Mouse (Mus musculus): Measurements from ENCODE around the gene Lrrc41. TPM values are rescaled to one million over a fixed set of nuclear protein-coding genes. Genes with fewer than 3 reads are reported as not detected.
A peak's percentile ranks its signal among the peaks of the same experiment; 100 is the strongest.

Lrrc41 gene
- 53.8 and 55.3 TPM in 2 replicates for polyA plus RNA-seq (2015; fragmentation: Nextera tagmentation; extraction: Ambion mirVana)

DNA sequence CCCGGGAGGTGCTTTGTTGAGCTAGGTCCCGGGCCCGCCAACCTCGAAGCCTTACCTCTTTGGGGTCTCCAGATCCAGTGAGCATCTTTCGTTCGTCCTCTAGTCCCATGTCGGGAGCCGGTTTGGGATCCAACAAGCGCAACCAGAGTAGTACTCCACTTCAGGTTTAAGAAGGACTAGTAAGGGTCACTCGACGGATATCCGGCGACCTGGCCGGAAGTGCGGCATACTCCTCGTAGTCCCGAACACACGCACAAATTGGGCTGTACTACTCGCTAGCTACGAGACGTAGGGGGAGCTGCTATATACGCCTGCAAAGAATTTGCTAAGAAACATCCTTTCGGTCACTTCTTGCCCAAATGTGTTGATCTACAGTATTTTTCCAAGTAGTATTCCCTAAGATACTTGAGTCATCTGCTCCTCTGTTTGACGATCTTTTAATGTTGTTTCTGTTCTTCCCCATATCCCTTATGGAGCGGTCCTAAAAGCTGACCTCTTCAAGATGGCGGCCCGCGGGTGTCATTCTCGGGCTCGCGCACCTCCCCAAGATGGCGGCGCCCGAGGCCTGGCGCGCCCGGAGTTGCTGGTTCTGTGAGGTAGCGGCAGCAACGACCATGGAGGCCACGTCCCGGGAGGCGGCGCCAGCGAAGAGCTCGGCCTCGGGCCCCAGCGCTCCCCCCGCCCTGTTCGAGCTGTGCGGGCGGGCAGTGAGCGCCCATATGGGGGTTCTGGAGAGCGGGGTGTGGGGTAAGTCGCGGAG is at the start of gene Lrrc41, which contains the start of gene Uqcrh:
Lrrc41 (plus strand) TSS at position 409 of the 760 bp plus-strand sequence.
Uqcrh (minus strand) TSS at position 211 of the 760 bp plus-strand sequence.
- Histone ChIP-seq H3K27ac (ENCODE audit: low read length) (peak within 1 kb of the TSS; percentile 97), H3K36me3 (ENCODE audit: control insufficient read depth, insufficient read depth) (peaks cover 6% of the 10 kb centered on the region; the same call in 1 of the 2 replicates), H3K4me3 (ENCODE audit: low read length) (peak within 1 kb of the TSS; percentile 92), H3K9me3 (replicated peaks; ENCODE audit: control insufficient read depth, low read length) (no peaks in the 10 kb centered on the region), H3K9ac (ENCODE audit: low read length) (peak within 1 kb of the TSS; percentile 98), H3K27me3 (ENCODE audit: control insufficient read depth, insufficient read depth, low read length) (no peaks in the 10 kb centered on the region), H3K4me2 (ENCODE audit: low read depth, low read length) (peak within 1 kb of the TSS; percentile 87), H3K4me1 (ENCODE audit: control insufficient read depth, insufficient read depth, low read length) (peaks cover 27% of the 10 kb centered on the region)
- WGBS: under 1% methylated on average over 54 of the region's 55 CpGs
- ATAC-seq (replicated peaks; ENCODE audit: extremely low read depth, insufficient read depth, low FRiP score): peak; percentile 90

- H3K36me3 ChIP-seq (ENCODE audit: control insufficient read depth, insufficient read depth): peaks cover 25% of the 10 kb centered on the region
- H3K27ac ChIP-seq (ENCODE audit: low read length): no peak overlapping the region
- H3K4me1 ChIP-seq (ENCODE audit: control insufficient read depth, insufficient read depth, low read length): no peaks in the 10 kb centered on the region
- no peak overlapping the region for H3K4me3 ChIP-seq (ENCODE audit: low read length)
- H3K9ac ChIP-seq (ENCODE audit: low read length): no peak overlapping the region
- no peak overlapping the region for H3K4me2 ChIP-seq (ENCODE audit: low read depth, low read length)
- no peak for ATAC-seq (replicated peaks; ENCODE audit: extremely low read depth, insufficient read depth, low FRiP score)
- no peaks in the 10 kb centered on the region for H3K27me3 ChIP-seq (ENCODE audit: control insufficient read depth, insufficient read depth, low read length)
- WGBS: 86% methylated on average over 9 of the region's 9 CpGs
- no peaks in the 10 kb centered on the region for H3K9me3 ChIP-seq (replicated peaks; ENCODE audit: control insufficient read depth, low read length)
These were observed 42.2 kb upstream of the Lrrc41 start for GRCm38 (mm10) chr4:116032906-116033305.

GRCm38 (mm10) chr4:116033374-116033773 is 41.7 kb upstream of the Lrrc41 start:
- no peaks in the 10 kb centered on the region for H3K9me3 ChIP-seq (replicated peaks; ENCODE audit: control insufficient read depth, low read length)
- H3K36me3 ChIP-seq (ENCODE audit: control insufficient read depth, insufficient read depth): peaks cover 27% of the 10 kb centered on the region
- no peaks in the 10 kb centered on the region for H3K4me1 ChIP-seq (ENCODE audit: control insufficient read depth, insufficient read depth, low read length)
- no peak for ATAC-seq (replicated peaks; ENCODE audit: extremely low read depth, insufficient read depth, low FRiP score)
- H3K27me3 ChIP-seq (ENCODE audit: control insufficient read depth, insufficient read depth, low read length): no peaks in the 10 kb centered on the region
- H3K27ac ChIP-seq (ENCODE audit: low read length): no peak overlapping the region
- no peak overlapping the region for H3K4me2 ChIP-seq (ENCODE audit: low read depth, low read length)
- WGBS: 85% methylated on average over 5 of the region's 5 CpGs
- H3K4me3 ChIP-seq (ENCODE audit: low read length): no peak overlapping the region
- no peak overlapping the region for H3K9ac ChIP-seq (ENCODE audit: low read length)

- 89% methylated on average over 2 of the region's 2 CpGs for WGBS
- H3K36me3 ChIP-seq (ENCODE audit: control insufficient read depth, insufficient read depth): peaks cover 15% of the 10 kb centered on the region
- no peaks in the 10 kb centered on the region for H3K9me3 ChIP-seq (replicated peaks; ENCODE audit: control insufficient read depth, low read length)
- H3K4me3 ChIP-seq (ENCODE audit: low read length): no peak overlapping the region
- H3K4me2 ChIP-seq (ENCODE audit: low read depth, low read length): no peak overlapping the region
- ATAC-seq (replicated peaks; ENCODE audit: extremely low read depth, insufficient read depth, low FRiP score): no peak
- H3K27me3 ChIP-seq (ENCODE audit: control insufficient read depth, insufficient read depth, low read length): no peaks in the 10 kb centered on the region
- no peak overlapping the region for H3K27ac ChIP-seq (ENCODE audit: low read length)
- no peak overlapping the region for H3K9ac ChIP-seq (ENCODE audit: low read length)
- no peaks in the 10 kb centered on the region for H3K4me1 ChIP-seq (ENCODE audit: control insufficient read depth, insufficient read depth, low read length)
These were observed 34.6 kb upstream of the Lrrc41 start for GRCm38 (mm10) chr4:116040466-116040865.

DNA sequence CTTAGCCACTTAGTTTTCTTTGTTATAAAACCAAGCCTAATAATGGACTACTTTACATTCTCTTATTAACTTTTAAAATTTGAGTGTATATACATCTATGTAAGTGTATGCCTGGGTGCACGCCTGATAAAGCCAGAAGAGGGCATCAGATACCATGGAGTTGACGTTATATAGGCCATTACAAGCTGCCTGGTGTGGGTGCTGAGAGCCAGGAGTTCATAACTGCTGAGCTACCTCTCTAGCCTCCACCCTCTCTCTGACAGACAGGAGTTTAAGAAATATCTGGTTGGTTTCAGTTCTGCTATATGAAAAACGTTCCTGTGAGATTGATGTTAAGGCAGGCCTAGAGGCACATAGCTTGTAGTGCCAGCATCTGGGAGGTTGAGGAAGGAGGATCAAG is 32.9 kb upstream of the Lrrc41 start:
- Histone ChIP-seq H3K4me3 (ENCODE audit: low read length) (no peak overlapping the region), H3K27me3 (ENCODE audit: control insufficient read depth, insufficient read depth, low read length) (no peaks in the 10 kb centered on the region), H3K27ac (ENCODE audit: low read length) (no peak overlapping the region), H3K4me2 (ENCODE audit: low read depth, low read length) (no peak overlapping the region), H3K4me1 (ENCODE audit: control insufficient read depth, insufficient read depth, low read length) (no peaks in the 10 kb centered on the region), H3K9me3 (replicated peaks; ENCODE audit: control insufficient read depth, low read length) (no peaks in the 10 kb centered on the region), H3K36me3 (ENCODE audit: control insufficient read depth, insufficient read depth) (peaks cover 15% of the 10 kb centered on the region), H3K9ac (ENCODE audit: low read length) (no peak overlapping the region)
- ATAC-seq (replicated peaks; ENCODE audit: extremely low read depth, insufficient read depth, low FRiP score): no peak
- 67% methylated on average over 3 of the region's 3 CpGs for WGBS

DNA sequence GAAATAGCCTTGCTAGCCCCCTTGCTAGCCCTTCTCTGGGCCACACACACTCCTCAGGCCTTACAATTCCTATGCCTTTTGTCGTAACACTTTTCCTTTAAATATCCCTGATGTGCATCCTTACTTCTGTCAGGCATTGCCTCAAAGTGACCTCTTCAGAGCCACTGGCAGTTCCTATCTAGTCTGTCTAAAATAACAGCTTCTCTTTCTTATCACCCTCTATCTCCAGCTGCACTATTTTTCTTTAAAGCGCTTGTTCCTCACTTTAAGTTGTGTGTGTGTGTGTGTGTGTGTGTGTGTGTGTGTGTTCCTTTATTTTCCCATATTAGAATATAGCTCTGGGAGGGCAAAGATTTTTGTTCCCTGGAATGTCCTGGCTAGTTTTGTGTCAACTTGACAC is 28.5 kb upstream of the Lrrc41 start:
- H3K4me1 ChIP-seq (ENCODE audit: control insufficient read depth, insufficient read depth, low read length): peaks cover 2% of the 10 kb centered on the region; the same call in 1 of the 2 replicates
- no peak overlapping the region for H3K9ac ChIP-seq (ENCODE audit: low read length)
- H3K4me2 ChIP-seq (ENCODE audit: low read depth, low read length): no peak overlapping the region
- no peak overlapping the region for H3K4me3 ChIP-seq (ENCODE audit: low read length)
- WGBS: 78% methylated on average over 2 of the region's 2 CpGs
- no peaks in the 10 kb centered on the region for H3K27me3 ChIP-seq (ENCODE audit: control insufficient read depth, insufficient read depth, low read length)
- no peaks in the 10 kb centered on the region for H3K9me3 ChIP-seq (replicated peaks; ENCODE audit: control insufficient read depth, low read length)
- peaks cover 9% of the 10 kb centered on the region for H3K36me3 ChIP-seq (ENCODE audit: control insufficient read depth, insufficient read depth)
- no peak for ATAC-seq (replicated peaks; ENCODE audit: extremely low read depth, insufficient read depth, low FRiP score)
- no peak overlapping the region for H3K27ac ChIP-seq (ENCODE audit: low read length)

DNA sequence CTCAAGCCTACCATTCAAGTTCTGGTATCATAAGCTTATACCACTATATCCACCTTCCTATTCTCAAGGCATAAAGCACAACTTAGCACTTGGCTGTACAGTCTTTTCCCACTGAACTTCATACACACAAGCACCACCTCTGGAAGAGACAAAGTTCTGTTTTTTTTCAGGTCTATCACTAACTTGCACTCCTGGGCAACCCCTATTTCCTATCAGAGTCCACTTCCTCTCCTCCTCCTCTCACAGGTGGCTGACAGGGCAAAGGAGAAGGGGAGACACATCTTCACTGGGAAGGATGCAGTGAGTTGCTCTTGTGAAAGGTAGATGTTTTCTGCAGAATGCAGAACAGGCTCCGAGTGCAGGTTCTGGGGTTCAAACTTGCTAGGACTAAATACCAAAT is 27.4 kb upstream of the Lrrc41 start:
- Histone ChIP-seq H3K4me2 (ENCODE audit: low read depth, low read length) (no peak overlapping the region), H3K9me3 (replicated peaks; ENCODE audit: control insufficient read depth, low read length) (no peaks in the 10 kb centered on the region), H3K27ac (ENCODE audit: low read length) (no peak overlapping the region), H3K4me1 (ENCODE audit: control insufficient read depth, insufficient read depth, low read length) (peaks cover 5% of the 10 kb centered on the region; the same call in 1 of the 2 replicates), H3K4me3 (ENCODE audit: low read length) (no peak overlapping the region), H3K27me3 (ENCODE audit: control insufficient read depth, insufficient read depth, low read length) (no peaks in the 10 kb centered on the region), H3K36me3 (ENCODE audit: control insufficient read depth, insufficient read depth) (peaks cover 4% of the 10 kb centered on the region; the same call in 1 of the 2 replicates), H3K9ac (ENCODE audit: low read length) (no peak overlapping the region)
- 86% methylated on average over 1 of the region's 1 CpGs for WGBS
- no peak for ATAC-seq (replicated peaks; ENCODE audit: extremely low read depth, insufficient read depth, low FRiP score)

DNA sequence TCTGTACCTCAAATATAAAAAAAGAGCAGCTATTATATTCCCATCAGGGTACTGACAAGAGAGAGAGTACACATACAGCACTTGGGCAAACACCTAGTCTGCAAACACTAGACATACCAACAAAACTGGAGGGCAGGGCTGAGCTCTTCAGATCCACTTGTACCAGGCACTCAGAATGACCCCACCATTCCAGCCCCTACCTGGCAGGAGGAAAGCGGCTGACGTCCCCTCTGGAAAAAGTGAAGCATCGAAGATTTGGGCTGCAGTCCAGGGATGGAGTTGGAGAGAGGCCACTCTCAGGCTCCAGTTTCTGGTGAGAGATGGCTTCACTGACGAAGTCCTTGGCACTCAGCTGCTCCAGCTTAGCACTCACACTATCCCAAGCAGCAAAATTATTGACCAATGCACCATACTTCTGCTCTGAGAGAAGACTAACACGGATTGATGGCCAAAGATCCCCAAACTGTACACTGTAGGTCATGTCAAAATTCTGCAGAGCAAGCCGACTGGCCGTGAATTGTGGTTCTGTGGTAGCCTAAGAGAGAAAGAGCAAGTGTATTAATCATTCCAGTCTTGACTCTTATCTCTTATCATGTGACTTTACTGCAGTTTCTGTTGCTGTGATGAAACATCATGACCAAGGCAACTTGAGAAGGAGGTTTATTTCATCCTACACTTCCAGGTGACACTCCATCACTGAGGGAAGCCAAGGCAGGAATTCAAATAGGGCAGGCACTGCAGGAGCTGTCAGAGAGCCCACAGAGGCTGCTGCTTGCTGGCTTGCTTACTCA is 26.7 kb upstream of the Lrrc41 start:
- no peak overlapping the region for H3K4me3 ChIP-seq (ENCODE audit: low read length)
- 60% methylated on average over 7 of the region's 7 CpGs for WGBS
- H3K9ac ChIP-seq (ENCODE audit: low read length): no peak overlapping the region
- no peak overlapping the region for H3K27ac ChIP-seq (ENCODE audit: low read length)
- no peak for ATAC-seq (replicated peaks; ENCODE audit: extremely low read depth, insufficient read depth, low FRiP score)
- no peaks in the 10 kb centered on the region for H3K27me3 ChIP-seq (ENCODE audit: control insufficient read depth, insufficient read depth, low read length)
- H3K4me1 ChIP-seq (ENCODE audit: control insufficient read depth, insufficient read depth, low read length): peaks cover 6% of the 10 kb centered on the region; the same call in 1 of the 2 replicates
- no peak overlapping the region for H3K4me2 ChIP-seq (ENCODE audit: low read depth, low read length)
- H3K9me3 ChIP-seq (replicated peaks; ENCODE audit: control insufficient read depth, low read length): no peaks in the 10 kb centered on the region
- peaks cover 4% of the 10 kb centered on the region; the same call in 1 of the 2 replicates for H3K36me3 ChIP-seq (ENCODE audit: control insufficient read depth, insufficient read depth)

- 74% methylated on average over 3 of the region's 3 CpGs for WGBS
- Histone ChIP-seq H3K4me1 (ENCODE audit: control insufficient read depth, insufficient read depth, low read length) (peaks cover 10% of the 10 kb centered on the region), H3K27ac (ENCODE audit: low read length) (no peak overlapping the region)
These were observed 25.9 kb upstream of the Lrrc41 start for GRCm38 (mm10) chr4:116049211-116049610.

More at GRCm38 (mm10) chr4:116049211-116049610, 25.9 kb upstream of the Lrrc41 start:
- H3K4me3 ChIP-seq (ENCODE audit: low read length): no peak overlapping the region
- peaks cover 4% of the 10 kb centered on the region; the same call in 1 of the 2 replicates for H3K36me3 ChIP-seq (ENCODE audit: control insufficient read depth, insufficient read depth)
- no peaks in the 10 kb centered on the region for H3K9me3 ChIP-seq (replicated peaks; ENCODE audit: control insufficient read depth, low read length)
- no peak overlapping the region for H3K9ac ChIP-seq (ENCODE audit: low read length)
- H3K4me2 ChIP-seq (ENCODE audit: low read depth, low read length): no peak overlapping the region
- no peaks in the 10 kb centered on the region for H3K27me3 ChIP-seq (ENCODE audit: control insufficient read depth, insufficient read depth, low read length)
- ATAC-seq (replicated peaks; ENCODE audit: extremely low read depth, insufficient read depth, low FRiP score): no peak
